Mouse (Mus musculus): ENCODE results near the gene Bcl6. TPM values are rescaled to one million over a fixed set of nuclear protein-coding genes. Genes with fewer than 3 reads are reported as not detected.

Gene Bcl6
- total RNA-seq (2014; fragmentation: Nextera tagmentation): 4.4 and 5.7 TPM in 2 replicates
- 1.5 and 2.1 TPM in 2 replicates for total RNA-seq (2017)

GRCm38 (mm10) chr16:23988466-23989208, at the start of gene Bcl6, which contains the start of gene Gm37419:
Gene Bcl6 (minus strand): TSS chr16:23988852.
Gene Gm37419 (plus strand): TSS chr16:23988482.
- peak; percentile 29 for ATAC-seq (replicated peaks; ENCODE audit: poor library complexity, severe bottlenecking)

- ATAC-seq (replicated peaks; ENCODE audit: poor library complexity, severe bottlenecking): no peak
These were observed 47.7 kb upstream of the Bcl6 start for GRCm38 (mm10) chr16:24036398-24036797.

GRCm38 (mm10) chr16:24035767-24036166, 47.1 kb upstream of the Bcl6 start:
- ATAC-seq (replicated peaks; ENCODE audit: poor library complexity, severe bottlenecking): no peak

GRCm38 (mm10) chr16:24034450-24034849, 45.8 kb upstream of the Bcl6 start:
- ATAC-seq (replicated peaks; ENCODE audit: poor library complexity, severe bottlenecking): no peak

DNA sequence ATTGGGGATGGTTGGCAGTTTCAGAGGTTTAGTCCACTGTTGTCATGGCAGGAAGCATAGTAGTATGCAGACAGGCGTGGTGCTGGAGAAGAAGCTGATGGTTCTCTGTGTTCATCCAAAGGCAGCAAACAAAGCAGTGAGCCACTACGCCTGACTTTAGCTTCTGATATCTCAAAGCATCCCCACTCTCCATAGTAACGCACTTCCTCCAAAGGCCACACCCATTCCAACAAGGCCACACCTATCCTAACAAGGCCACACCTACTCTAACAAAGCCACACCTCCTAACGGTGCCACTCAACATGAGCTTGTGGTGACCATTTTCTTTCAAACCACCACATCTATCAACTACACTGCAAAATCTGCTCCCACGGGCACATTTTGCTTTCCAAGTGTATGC, 44.6 kb upstream of the Bcl6 start:
- ATAC-seq (replicated peaks; ENCODE audit: poor library complexity, severe bottlenecking): no peak

DNA sequence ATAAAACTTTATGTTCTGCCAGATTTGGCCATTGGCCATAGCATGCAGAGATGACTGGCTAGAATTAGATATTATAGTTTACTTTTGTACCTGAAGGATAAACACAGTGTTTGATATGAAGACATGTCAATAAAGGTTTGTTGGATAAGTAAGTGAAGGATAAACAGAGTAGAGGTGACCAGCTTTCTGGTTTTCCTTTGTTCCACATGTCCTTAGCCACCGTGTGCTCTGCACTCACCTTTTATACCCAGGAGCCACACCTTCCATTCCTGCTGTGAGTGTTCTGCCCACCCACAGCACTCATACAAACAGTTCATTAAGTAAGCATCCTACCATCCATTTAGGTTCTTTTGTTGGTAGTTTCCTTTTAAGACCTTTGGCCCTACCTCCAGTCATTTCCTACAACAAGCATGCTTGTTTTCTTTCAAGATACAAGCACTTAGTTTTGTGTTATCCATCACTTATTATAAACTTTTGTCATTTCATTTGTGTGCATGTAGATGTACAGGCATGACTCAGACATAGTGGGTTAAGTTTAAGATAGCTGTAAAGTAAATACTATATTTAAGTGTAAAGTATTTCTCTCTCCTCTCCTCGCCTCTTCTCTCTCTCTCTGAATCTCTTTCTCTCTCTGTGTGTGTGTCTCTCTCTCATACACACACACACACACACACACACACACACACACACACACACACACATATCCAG, 41.5 kb upstream of the Bcl6 start:
- ATAC-seq (replicated peaks; ENCODE audit: poor library complexity, severe bottlenecking): no peak

GRCm38 (mm10) chr16:24025442-24025841, 36.8 kb upstream of the Bcl6 start:
- ATAC-seq (replicated peaks; ENCODE audit: poor library complexity, severe bottlenecking): no peak

DNA sequence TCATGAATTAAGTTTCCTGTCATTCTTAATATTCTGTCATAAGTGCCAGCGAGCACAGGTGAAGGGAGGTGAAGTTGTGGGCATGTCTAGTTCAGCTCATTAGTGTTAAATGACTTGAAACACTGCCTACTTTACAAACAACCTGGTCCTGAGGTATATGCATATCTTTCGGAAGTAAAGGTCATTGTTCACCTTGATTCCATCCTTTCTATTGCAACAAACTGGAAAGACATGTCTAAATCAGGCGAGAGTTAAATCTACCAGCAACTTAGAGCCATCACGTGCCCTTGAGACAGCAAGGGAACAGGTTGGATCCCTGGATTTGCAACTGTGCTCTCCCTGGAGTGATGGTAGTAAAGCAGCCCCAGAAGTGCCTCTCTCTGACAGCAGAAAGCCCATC, 34.0 kb upstream of the Bcl6 start:
- ATAC-seq (replicated peaks; ENCODE audit: poor library complexity, severe bottlenecking): no peak

DNA sequence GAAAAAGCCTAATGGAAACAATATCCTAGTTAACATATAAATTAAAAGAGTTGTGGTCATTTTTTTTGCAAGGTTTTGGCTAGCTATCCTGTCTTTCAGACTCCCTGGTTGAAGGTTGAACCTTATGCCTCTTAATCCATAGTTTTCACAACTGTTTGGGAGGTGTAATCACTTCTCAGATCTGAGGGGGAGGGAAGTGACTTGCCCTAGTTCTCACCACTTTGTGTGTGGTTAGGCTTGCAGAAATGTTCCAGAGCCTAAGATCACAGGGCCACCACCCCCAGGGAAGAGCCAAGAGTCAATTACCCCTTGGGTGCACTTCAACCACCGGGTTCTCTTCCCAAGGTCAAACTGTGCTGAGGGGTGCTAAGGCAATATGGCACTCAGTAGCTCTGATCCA, 33.1 kb upstream of the Bcl6 start:
- no peak for ATAC-seq (replicated peaks; ENCODE audit: poor library complexity, severe bottlenecking)

- peak; percentile 51 for ATAC-seq (replicated peaks; ENCODE audit: poor library complexity, severe bottlenecking)
These were observed 28.1 kb upstream of the Bcl6 start for GRCm38 (mm10) chr16:24016742-24017141.

DNA sequence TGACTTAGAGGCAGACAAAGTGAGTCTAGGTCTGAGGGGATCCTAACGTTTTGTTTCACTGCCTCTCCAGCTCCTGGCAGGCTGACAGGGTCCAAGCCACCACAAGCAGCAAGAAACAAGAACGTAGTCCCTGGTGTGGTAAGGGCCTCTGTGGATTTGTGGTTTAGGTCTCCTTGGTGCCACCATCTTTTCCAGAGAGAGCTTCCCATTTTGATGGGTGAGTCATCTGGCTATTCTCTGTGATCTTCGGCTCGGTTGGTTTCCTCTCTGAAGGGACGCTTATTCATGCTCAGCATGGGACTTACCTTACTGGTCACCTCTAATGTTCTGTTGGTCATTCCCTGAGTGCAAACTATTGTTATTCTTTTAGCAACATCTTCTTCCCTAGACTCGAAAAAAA, 27.6 kb upstream of the Bcl6 start:
- peak; percentile 94 for ATAC-seq (replicated peaks; ENCODE audit: poor library complexity, severe bottlenecking)

DNA sequence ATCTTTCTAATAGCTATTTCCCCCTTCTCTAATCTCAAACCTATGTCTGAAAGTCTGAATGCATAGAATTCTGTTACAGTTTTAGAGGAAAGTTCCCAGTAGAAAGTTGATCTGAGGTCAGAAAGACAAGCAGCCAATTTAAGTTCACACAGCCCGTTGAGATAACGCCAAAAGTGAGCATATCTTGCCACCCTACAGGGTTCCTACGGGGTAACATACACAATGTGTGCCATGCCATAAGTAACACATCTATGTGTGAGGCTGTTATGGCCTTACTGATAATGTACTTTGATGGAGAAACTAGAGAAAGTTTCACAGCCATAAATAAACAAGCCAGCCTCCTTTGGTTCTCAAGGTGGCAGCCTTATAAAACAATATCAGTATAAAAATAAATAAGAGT, 25.7 kb upstream of the Bcl6 start:
- no peak for ATAC-seq (replicated peaks; ENCODE audit: poor library complexity, severe bottlenecking)

DNA sequence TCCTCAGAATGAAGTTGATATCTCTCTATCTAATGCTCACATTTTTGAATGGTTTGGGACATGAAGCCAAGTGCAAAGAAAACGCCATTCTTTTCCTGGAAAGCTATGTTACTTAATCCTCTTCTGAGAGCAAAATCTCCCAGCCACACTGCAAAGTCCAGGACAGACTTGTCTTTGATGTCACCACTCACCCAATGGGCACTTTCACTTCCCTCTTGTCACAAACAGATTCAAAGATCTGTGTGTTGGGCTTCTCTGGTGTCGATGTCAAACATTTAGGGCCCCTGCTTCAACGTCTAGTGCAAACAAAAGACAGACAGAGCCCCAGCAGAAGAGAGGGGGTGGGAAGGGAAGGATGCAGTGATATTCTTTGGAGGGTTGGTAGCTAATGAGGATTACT, 23.4 kb upstream of the Bcl6 start:
- ATAC-seq (replicated peaks; ENCODE audit: poor library complexity, severe bottlenecking): peak; percentile 72

DNA sequence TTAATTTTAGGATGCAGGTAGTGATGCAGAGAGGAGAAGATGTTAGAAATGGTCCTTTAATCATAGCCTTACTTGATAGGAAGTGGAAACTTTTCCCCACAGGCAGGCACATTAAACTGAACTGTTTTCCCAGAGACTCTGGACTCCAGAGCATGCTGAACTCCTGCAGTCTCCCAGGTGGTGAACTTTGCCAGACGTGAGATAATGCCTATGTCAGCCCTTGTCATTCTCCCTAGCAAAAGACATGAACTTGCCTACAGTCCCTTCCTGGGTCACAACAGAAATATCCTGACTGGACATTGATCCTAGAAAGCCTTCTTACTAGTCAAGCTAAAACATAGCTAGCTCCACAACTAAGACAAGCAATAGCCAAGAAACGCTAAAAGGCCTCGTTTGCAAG, 22.7 kb upstream of the Bcl6 start:
- ATAC-seq (replicated peaks; ENCODE audit: poor library complexity, severe bottlenecking): no peak

- no peak for ATAC-seq (replicated peaks; ENCODE audit: poor library complexity, severe bottlenecking)
These were observed 21.2 kb upstream of the Bcl6 start for GRCm38 (mm10) chr16:24009891-24010290.

GRCm38 (mm10) chr16:24005928-24006327, 17.3 kb upstream of the Bcl6 start:
- no peak for ATAC-seq (replicated peaks; ENCODE audit: poor library complexity, severe bottlenecking)

DNA sequence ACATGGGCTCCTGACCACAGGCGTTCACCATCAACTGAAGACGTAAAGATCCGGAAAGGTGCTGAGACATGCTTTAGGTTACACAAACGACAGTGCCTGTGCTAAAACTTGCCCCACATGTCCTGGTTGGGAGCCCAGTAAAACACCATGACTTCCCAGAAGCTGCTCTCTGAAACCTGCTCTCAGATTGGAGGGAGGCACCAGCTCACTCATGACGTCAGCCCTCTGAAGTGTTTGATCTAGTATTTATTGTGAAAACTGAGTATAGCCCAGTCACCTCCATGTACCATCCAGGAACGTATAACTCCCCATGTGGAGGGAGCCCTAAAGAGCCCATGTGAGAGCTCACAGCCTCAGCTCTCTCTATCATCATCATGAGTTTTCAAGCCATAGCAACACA, 9.3 kb upstream of the Bcl6 start:
- no peak for ATAC-seq (replicated peaks; ENCODE audit: poor library complexity, severe bottlenecking)

DNA sequence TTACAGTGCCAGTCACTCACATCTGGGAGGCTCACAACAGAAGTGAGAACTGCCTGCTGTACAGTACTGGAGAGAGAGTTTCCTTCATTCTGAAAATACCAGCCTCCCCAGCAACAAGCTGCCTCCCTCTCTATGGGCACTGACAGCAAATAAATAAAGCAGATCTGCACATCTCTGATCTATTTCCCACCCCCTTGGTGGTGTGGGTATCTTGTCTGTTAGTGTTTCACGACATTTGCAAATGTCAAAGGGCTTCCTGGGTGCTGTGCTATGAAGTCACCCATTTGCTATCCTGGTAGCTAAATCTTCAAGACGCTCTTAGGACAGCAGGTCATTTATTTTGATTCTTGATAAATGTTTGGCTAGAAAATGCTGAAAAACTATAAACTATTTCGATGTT, 8.6 kb upstream of the Bcl6 start:
- ATAC-seq (replicated peaks; ENCODE audit: poor library complexity, severe bottlenecking): no peak

GRCm38 (mm10) chr16:23996342-23996741, 7.7 kb upstream of the Bcl6 start:
- ATAC-seq (replicated peaks; ENCODE audit: poor library complexity, severe bottlenecking): no peak

DNA sequence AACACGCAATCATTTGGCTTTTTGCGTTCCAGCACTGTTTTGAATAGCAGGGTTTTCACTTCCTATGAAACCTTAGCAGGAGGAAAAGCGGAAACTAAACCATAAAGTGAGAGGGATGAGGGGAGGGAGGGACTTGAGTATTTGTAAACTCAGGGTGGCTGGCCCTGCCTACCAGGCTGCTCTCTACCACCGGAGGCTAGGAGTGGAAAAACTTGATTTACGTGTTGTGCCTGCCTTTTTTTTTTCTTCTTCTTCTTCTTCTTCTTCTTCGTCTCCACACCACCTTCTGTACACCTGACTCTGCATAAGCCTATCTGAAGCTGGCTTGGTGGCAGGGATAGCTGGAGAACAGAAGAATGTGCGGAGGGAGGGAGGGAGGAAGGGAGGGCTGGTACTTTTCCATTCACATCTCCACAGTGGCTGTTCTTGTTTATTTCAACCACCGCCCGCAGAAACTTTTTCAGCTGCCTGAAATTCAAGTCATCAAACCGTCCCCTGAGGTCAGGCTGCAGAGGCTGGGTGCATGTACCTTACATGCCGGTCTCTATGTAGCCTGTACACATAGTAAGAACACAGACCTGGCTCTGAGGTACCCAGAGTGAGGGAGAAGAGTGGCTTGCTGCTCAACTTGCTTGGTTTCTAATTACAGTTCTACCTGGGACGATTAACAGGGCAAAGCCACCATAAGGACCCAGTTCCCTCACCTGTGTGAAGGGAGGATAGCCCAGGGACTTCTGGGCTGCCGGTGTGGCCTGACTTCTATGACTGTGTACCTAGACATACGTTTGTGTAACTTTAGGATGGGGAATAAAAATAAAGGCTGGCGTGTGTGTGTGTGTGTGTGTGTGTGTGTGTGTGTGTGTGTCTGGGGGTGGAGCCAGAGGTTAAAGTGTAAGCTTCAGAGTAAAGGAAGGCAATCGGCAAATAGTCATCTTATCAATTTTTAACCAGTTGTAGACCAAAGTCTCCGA, 5.0 kb upstream of the Bcl6 start:
- peak; percentile 82 for ATAC-seq (replicated peaks; ENCODE audit: poor library complexity, severe bottlenecking)
